ENCODE assay signal across 10 mouse cellular contexts in the genomic region with DNA sequence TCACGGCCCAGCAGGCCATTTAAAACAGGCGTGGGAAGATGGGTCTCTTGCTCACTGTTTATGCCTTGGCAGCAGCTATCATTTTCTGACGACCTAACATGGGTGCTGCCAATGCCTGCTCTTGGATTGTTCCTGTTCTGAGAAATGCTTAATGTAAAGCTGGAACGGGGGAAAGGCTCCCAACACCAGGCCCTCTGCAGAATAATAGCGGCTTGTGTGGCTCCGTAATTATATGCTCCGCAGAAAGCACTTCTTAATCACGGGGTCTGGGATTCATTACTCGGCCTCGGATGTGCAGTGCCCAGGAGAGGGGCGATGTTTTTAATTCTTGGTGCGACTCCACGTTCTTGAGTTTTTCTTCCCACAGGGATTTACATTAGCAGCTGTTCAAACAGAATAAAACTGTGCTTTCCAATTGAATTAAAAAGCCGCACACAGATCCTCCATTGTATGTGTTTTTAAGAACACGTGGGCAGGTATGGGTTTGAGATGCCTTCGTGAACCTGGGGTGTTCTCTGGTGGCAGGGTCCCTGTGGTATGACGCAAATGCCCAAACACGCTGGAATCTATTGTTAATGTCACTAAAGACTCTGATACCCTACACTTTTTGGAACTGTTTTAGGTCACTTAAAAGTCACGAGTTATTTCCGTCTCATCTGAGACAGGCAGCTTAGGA.
DNase-seq lines count a peak whose midpoint lies in the region; ATAC-seq and TF ChIP-seq lines count a peak whose summit lies in the region.
"Had no signal": no experiment of that assay in that cellular context is flagged by ENCODE, and none has a peak within 500 bp of the region (broad histone marks: within the 10 kb centered on the region; RNA-seq: fewer than 3 reads in every experiment).

No protein-coding gene starts in this region.

- TF ChIP-seq POLR2A in brain, embryonic 14.5 days (IDR thresholded peaks at IDR 0.05; ENCODE audit: borderline replicate concordance, extremely low read depth, insufficient read depth, insufficient read length, poor library complexity, severe bottlenecking) = no peak

- 81% methylated on average over 20 of the region's 20 CpGs for WGBS in heart, embryonic 10.5 days
- WGBS in forebrain, embryonic 15.5 days = 16% methylated on average over 20 of the region's 20 CpGs
- 25% methylated on average over 20 of the region's 20 CpGs for WGBS in limb, embryonic 15.5 days

- peaks cover 66% of the 10 kb centered on the region for H3K4me1 ChIP-seq in heart, embryonic 10.5 days
- H3K4me1 ChIP-seq in forebrain, embryonic 15.5 days = peaks cover 51% of the 10 kb centered on the region
- peaks cover 60% of the 10 kb centered on the region for H3K4me1 ChIP-seq in limb, embryonic 15.5 days

- no peak overlapping the region for H3K4me3 ChIP-seq in heart, embryonic 10.5 days
- H3K4me3 ChIP-seq in forebrain, embryonic 15.5 days = no peak overlapping the region
- H3K4me3 ChIP-seq in limb, embryonic 15.5 days = no peak overlapping the region
- H3K4me3 ChIP-seq: liver, embryonic 12.5 days had no signal

- H3K9ac ChIP-seq in forebrain, embryonic 15.5 days (replicated peaks) = no peak overlapping the region
- H3K9ac ChIP-seq in limb, embryonic 15.5 days = no peak overlapping the region
- H3K9ac ChIP-seq: liver, embryonic 12.5 days had no signal

- H3K36me3 ChIP-seq in heart, embryonic 10.5 days = peaks cover 15% of the 10 kb centered on the region; the same call in 1 of the 2 replicates
- peaks cover 13% of the 10 kb centered on the region; the same call in 1 of the 2 replicates for H3K36me3 ChIP-seq in forebrain, embryonic 15.5 days
- peaks cover 17% of the 10 kb centered on the region for H3K36me3 ChIP-seq in limb, embryonic 15.5 days

- H3K4me2 ChIP-seq in forebrain, embryonic 15.5 days (replicated peaks) = no peak overlapping the region
- H3K4me2 ChIP-seq in limb, embryonic 15.5 days = no peak overlapping the region
- H3K4me2 ChIP-seq: liver, embryonic 12.5 days had no signal

- peak overlapping the region; percentile 71 for H3K27ac ChIP-seq in heart, embryonic 10.5 days
- H3K27ac ChIP-seq in forebrain, embryonic 15.5 days (replicated peaks) = peak overlapping the region; percentile 70
- H3K27ac ChIP-seq in limb, embryonic 15.5 days = peak overlapping the region; percentile 86
- H3K27ac ChIP-seq: liver, embryonic 12.5 days had no signal

- ATAC-seq in forebrain, embryonic 15.5 days (replicated peaks) = peak; percentile 74
- ATAC-seq in limb, embryonic 15.5 days (ENCODE audit: insufficient number of reproducible peaks, low FRiP score, low TSS enrichment, low read depth) = peak; percentile 63
- ATAC-seq: liver, embryonic 12.5 days had no signal

- no peak for DNase-seq in heart, embryonic 10.5 days (ENCODE audit: low spot score)
- no peak for DNase-seq in heart, adult 9 months (ENCODE audit: low spot score in 2 of 2)
- DNase-seq in brain, embryonic 14.5 days (ENCODE audit: low read depth) = peak; percentile 92
- no peak for DNase-seq in adrenal gland, adult 18-20 months (ENCODE audit: low spot score in 2 of 2)
- no peak for DNase-seq in urinary bladder, postnatal 10 days (ENCODE audit: low spot score)
- no peak for DNase-seq in gastrocnemius, postnatal 10 days
- DNase-seq: spleen, adult 18-20 months had no signal

- H3K9me3 ChIP-seq in heart, embryonic 10.5 days = no peaks in the 10 kb centered on the region
- no peaks in the 10 kb centered on the region for H3K9me3 ChIP-seq in forebrain, embryonic 15.5 days
- H3K9me3 ChIP-seq in limb, embryonic 15.5 days = no peaks in the 10 kb centered on the region
- H3K9me3 ChIP-seq: liver, embryonic 12.5 days had no signal

- TF ChIP-seq CTCF in brain, embryonic 14.5 days (IDR thresholded peaks at IDR 0.05; ENCODE audit: borderline replicate concordance, extremely low read depth, insufficient read depth, insufficient read length) = no peak

- no peaks in the 10 kb centered on the region for H3K27me3 ChIP-seq in heart, embryonic 10.5 days (ENCODE audit: insufficient read depth, poor library complexity, severe bottlenecking)
- H3K27me3 ChIP-seq in forebrain, embryonic 15.5 days = no peaks in the 10 kb centered on the region
- no peaks in the 10 kb centered on the region for H3K27me3 ChIP-seq in limb, embryonic 15.5 days
- H3K27me3 ChIP-seq: liver, embryonic 12.5 days had no signal
